Mouse (Mus musculus): ENCODE results near the gene Ifna15. TPM values are rescaled to one million over a fixed set of nuclear protein-coding genes. Genes with fewer than 3 reads are reported as not detected.

Gene Ifna15
- polyA plus RNA-seq, 1 experiment from 2014 or later = not detected

DNA sequence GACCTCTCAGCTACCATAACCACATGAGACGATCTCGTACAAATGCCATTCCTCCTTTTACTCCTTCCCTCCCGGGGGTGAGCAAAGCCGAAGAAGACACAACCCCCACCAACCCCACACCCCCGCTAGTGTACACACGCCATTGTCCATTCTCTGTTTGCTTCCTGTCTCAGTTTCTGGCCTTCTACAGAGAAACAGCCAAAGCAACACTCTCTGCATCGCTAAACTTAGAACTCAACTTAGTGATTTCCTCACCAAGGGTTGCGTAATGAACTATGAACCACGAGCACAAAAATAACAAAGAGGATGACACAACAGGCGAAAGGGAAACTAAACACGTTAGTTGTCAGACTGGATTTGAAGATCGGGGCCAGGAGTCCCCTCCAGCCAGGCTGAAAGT lies 20.7 kb downstream of the Ifna15 start:
- Histone ChIP-seq H3K4me1 (ENCODE audit: control insufficient read depth, insufficient read depth, low read length) (no peaks in the 10 kb centered on the region), H3K9me3 (replicated peaks; ENCODE audit: control insufficient read depth, low read length) (no peaks in the 10 kb centered on the region), H3K27me3 (ENCODE audit: control insufficient read depth, insufficient read depth, low read length) (no peaks in the 10 kb centered on the region), H3K36me3 (ENCODE audit: control insufficient read depth, insufficient read depth, low read length) (no peaks in the 10 kb centered on the region), H3K4me2 (no peak overlapping the region), H3K27ac (ENCODE audit: low read depth, low read length) (no peak overlapping the region), H3K4me3 (ENCODE audit: low read depth, low read length) (no peak overlapping the region), H3K9ac (ENCODE audit: low read depth, low read length) (no peak overlapping the region)
- WGBS (ENCODE audit: insufficient replicate concordance) = 61% methylated on average over 12 of the region's 12 CpGs
- no peak; the same call in 1 of the 2 replicates for ATAC-seq (replicated peaks; ENCODE audit: insufficient number of reproducible peaks, low FRiP score, low TSS enrichment)

DNA sequence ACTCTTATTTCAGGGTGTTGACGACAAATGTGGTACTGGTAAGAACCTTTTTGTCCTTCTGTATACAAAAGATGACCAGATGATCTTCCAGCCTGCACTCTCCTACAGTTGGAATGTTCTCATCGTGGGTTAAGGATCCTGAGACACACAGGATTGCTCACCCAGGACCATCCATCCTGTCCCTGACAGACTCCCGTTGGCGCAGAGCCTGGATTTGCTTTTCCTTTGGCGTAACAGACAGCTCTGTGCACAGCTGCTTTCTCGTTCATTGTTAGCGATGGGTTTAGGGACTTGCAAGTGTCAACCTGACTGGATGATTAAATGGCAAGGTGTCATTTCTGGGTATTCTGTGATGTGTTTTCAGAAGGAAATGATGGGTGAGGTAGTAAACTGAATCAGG lies 21.4 kb downstream of the Ifna15 start:
- WGBS (ENCODE audit: insufficient replicate concordance) = 71% methylated on average over 7 of the region's 7 CpGs
- H3K36me3 ChIP-seq (ENCODE audit: control insufficient read depth, insufficient read depth, low read length) = no peaks in the 10 kb centered on the region
- no peak overlapping the region for H3K4me2 ChIP-seq
- no peak for ATAC-seq (replicated peaks; ENCODE audit: insufficient number of reproducible peaks, low FRiP score, low TSS enrichment)
- no peaks in the 10 kb centered on the region for H3K9me3 ChIP-seq (replicated peaks; ENCODE audit: control insufficient read depth, low read length)
- H3K27me3 ChIP-seq (ENCODE audit: control insufficient read depth, insufficient read depth, low read length) = no peaks in the 10 kb centered on the region
- H3K9ac ChIP-seq (ENCODE audit: low read depth, low read length) = no peak overlapping the region
- H3K4me3 ChIP-seq (ENCODE audit: low read depth, low read length) = no peak overlapping the region
- H3K27ac ChIP-seq (ENCODE audit: low read depth, low read length) = no peak overlapping the region
- H3K4me1 ChIP-seq (ENCODE audit: control insufficient read depth, insufficient read depth, low read length) = no peaks in the 10 kb centered on the region

DNA sequence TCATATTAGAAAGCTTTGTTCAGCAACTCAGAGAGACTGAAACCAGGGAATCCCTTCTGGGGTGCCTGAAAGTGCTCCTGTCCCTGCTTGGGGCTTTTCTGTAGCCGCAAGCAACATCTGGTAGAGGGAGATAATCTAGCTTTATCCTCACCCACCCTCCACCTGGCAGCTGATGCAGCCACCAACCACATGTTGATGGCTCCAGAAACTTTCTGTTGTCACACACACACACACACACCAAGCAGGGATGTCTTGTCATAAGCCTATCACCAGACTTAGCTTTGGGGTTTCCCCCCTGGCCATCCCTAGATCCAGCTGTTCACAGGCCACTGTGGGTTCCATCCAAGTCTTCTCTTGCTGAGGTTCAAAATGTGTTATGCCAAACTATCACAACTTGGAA lies 22.3 kb downstream of the Ifna15 start:
- Histone ChIP-seq H3K9me3 (replicated peaks; ENCODE audit: control insufficient read depth, low read length) (no peaks in the 10 kb centered on the region), H3K4me1 (ENCODE audit: control insufficient read depth, insufficient read depth, low read length) (no peaks in the 10 kb centered on the region), H3K4me2 (no peak overlapping the region), H3K27me3 (ENCODE audit: control insufficient read depth, insufficient read depth, low read length) (no peaks in the 10 kb centered on the region), H3K36me3 (ENCODE audit: control insufficient read depth, insufficient read depth, low read length) (no peaks in the 10 kb centered on the region), H3K4me3 (ENCODE audit: low read depth, low read length) (no peak overlapping the region), H3K27ac (ENCODE audit: low read depth, low read length) (no peak overlapping the region), H3K9ac (ENCODE audit: low read depth, low read length) (no peak overlapping the region)
- ATAC-seq (replicated peaks; ENCODE audit: insufficient number of reproducible peaks, low FRiP score, low TSS enrichment) = no peak
- WGBS (ENCODE audit: insufficient replicate concordance) = 67% methylated on average over 1 of the region's 1 CpGs

DNA sequence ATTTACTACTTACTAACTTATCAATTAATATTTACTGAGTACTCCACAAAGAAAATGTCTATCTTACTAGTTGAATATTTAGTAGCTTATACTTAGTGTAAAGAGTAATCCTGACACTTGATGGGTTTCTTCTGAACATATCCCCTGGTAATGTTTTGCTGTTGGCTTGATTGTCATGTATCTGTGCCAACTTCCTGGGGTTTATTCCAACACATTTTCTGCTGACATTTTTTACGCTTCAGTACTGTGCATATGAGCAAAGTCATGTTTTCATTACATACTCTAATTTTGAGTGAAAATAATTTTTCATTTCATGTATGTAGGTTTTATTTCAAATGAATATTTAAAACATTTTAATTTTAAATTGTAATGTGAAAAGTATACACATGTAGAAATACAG lies 23.1 kb downstream of the Ifna15 start:
- no peak for ATAC-seq (replicated peaks; ENCODE audit: insufficient number of reproducible peaks, low FRiP score, low TSS enrichment)
- H3K4me2 ChIP-seq = no peak overlapping the region
- no peaks in the 10 kb centered on the region for H3K36me3 ChIP-seq (ENCODE audit: control insufficient read depth, insufficient read depth, low read length)
- H3K4me1 ChIP-seq (ENCODE audit: control insufficient read depth, insufficient read depth, low read length) = no peaks in the 10 kb centered on the region
- no peaks in the 10 kb centered on the region for H3K9me3 ChIP-seq (replicated peaks; ENCODE audit: control insufficient read depth, low read length)
- no peaks in the 10 kb centered on the region for H3K27me3 ChIP-seq (ENCODE audit: control insufficient read depth, insufficient read depth, low read length)
- H3K4me3 ChIP-seq (ENCODE audit: low read depth, low read length) = no peak overlapping the region
- 80% methylated on average over 1 of the region's 1 CpGs for WGBS (ENCODE audit: insufficient replicate concordance)
- H3K27ac ChIP-seq (ENCODE audit: low read depth, low read length) = no peak overlapping the region
- no peak overlapping the region for H3K9ac ChIP-seq (ENCODE audit: low read depth, low read length)

GRCm38 (mm10) chr4:88533499-88533898 lies 24.5 kb downstream of the Ifna15 start:
- H3K9me3 ChIP-seq (replicated peaks; ENCODE audit: control insufficient read depth, low read length) = no peaks in the 10 kb centered on the region
- H3K27me3 ChIP-seq (ENCODE audit: control insufficient read depth, insufficient read depth, low read length) = no peaks in the 10 kb centered on the region
- H3K9ac ChIP-seq (ENCODE audit: low read depth, low read length) = no peak overlapping the region
- no peaks in the 10 kb centered on the region for H3K4me1 ChIP-seq (ENCODE audit: control insufficient read depth, insufficient read depth, low read length)
- 87% methylated on average over 2 of the region's 2 CpGs for WGBS (ENCODE audit: insufficient replicate concordance)
- no peak overlapping the region for H3K4me2 ChIP-seq
- ATAC-seq (replicated peaks; ENCODE audit: insufficient number of reproducible peaks, low FRiP score, low TSS enrichment) = no peak
- H3K4me3 ChIP-seq (ENCODE audit: low read depth, low read length) = no peak overlapping the region
- no peaks in the 10 kb centered on the region for H3K36me3 ChIP-seq (ENCODE audit: control insufficient read depth, insufficient read depth, low read length)
- no peak overlapping the region for H3K27ac ChIP-seq (ENCODE audit: low read depth, low read length)

DNA sequence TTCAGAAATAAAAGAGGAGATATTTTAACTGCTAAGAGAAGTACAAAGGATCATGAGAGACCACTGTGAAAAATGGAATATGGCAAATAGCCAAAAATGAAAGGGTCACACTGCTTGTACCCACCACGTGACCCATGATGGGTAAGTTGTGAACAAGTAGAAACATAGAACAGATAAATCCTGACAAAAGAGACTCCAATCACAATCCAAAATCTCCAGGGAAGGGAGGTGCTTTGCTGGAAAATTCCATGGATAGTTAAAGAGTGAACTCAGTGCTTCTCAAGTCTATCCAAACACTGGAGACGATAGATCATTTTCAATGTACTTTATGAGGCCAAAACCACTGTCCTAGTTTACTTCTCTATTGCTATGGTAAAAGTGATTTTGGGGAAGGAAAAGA lies 27.2 kb downstream of the Ifna15 start:
- no peak overlapping the region for H3K9ac ChIP-seq (ENCODE audit: low read depth, low read length)

DNA sequence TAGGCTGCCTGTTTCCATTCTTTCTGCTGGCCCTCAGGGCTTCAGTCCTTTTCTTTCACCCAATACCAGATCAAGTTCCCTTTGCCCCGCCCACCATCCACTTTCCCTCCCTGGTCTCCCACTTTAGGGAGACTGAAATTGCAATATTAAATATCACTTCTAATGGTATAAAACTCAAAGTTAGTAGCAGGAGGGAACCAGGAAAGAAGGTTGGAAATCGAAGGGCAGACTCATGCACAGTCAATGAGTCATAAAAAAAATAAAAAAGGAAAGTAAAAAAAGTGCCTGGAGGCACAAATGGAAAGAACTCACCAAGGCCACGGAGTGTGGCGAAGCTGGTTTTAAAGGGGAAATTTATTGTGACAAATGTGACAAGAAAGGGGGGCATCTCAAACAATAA lies 27.8 kb downstream of the Ifna15 start:
- 65% methylated on average over 4 of the region's 4 CpGs for WGBS (ENCODE audit: insufficient replicate concordance)
- Histone ChIP-seq H3K9me3 (replicated peaks; ENCODE audit: control insufficient read depth, low read length) (no peaks in the 10 kb centered on the region), H3K4me1 (ENCODE audit: control insufficient read depth, insufficient read depth, low read length) (no peaks in the 10 kb centered on the region), H3K27me3 (ENCODE audit: control insufficient read depth, insufficient read depth, low read length) (no peaks in the 10 kb centered on the region), H3K4me2 (no peak overlapping the region), H3K27ac (ENCODE audit: low read depth, low read length) (no peak overlapping the region), H3K9ac (ENCODE audit: low read depth, low read length) (no peak overlapping the region), H3K36me3 (ENCODE audit: control insufficient read depth, insufficient read depth, low read length) (no peaks in the 10 kb centered on the region), H3K4me3 (ENCODE audit: low read depth, low read length) (no peak overlapping the region)
- ATAC-seq (replicated peaks; ENCODE audit: insufficient number of reproducible peaks, low FRiP score, low TSS enrichment) = no peak

More for the DNA sequence above, 27.2 kb downstream of the Ifna15 start:
- ATAC-seq (replicated peaks; ENCODE audit: insufficient number of reproducible peaks, low FRiP score, low TSS enrichment) = no peak
- Histone ChIP-seq H3K27me3 (ENCODE audit: control insufficient read depth, insufficient read depth, low read length) (no peaks in the 10 kb centered on the region), H3K4me3 (ENCODE audit: low read depth, low read length) (no peak overlapping the region), H3K4me1 (ENCODE audit: control insufficient read depth, insufficient read depth, low read length) (no peaks in the 10 kb centered on the region), H3K27ac (ENCODE audit: low read depth, low read length) (no peak overlapping the region), H3K36me3 (ENCODE audit: control insufficient read depth, insufficient read depth, low read length) (no peaks in the 10 kb centered on the region), H3K9me3 (replicated peaks; ENCODE audit: control insufficient read depth, low read length) (no peaks in the 10 kb centered on the region), H3K4me2 (no peak overlapping the region)
- 71% methylated on average over 2 of the region's 2 CpGs for WGBS (ENCODE audit: insufficient replicate concordance)

DNA sequence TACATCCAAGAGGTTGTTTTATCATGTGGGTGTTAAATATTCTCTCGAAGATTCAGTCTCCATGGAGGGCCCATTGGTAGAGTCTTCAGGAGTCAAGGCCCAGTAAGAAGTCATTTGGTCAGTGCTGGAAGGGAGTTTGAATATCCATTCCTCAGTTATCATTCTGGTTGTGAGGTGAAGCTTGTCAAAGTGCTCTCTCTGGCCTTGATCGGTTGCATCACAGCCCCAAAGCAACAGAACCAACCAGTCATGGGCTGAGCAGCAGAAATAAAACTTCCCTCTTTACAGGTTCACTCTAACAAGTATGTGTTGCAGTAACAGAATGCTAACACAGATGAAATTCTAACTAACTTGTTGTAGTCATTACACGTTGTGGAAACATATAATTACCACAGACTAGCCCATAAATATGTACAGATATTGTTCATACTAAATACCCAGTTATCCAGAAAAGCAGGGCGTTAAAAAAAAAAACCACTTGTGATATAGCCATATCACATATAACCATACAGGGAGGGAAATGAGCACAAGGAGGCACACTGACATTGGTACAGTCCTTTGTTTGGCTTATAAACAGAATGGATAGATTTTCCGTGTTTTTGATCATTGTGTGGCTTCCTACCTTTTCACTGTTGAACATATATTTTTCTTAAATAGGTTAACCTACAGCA lies 31.5 kb downstream of the Ifna15 start:
- ATAC-seq (replicated peaks; ENCODE audit: insufficient number of reproducible peaks, low FRiP score, low TSS enrichment) = no peak
- no peak overlapping the region for H3K4me3 ChIP-seq (ENCODE audit: low read depth, low read length)
- no peaks in the 10 kb centered on the region for H3K27me3 ChIP-seq (ENCODE audit: control insufficient read depth, insufficient read depth, low read length)
- H3K9me3 ChIP-seq (replicated peaks; ENCODE audit: control insufficient read depth, low read length) = no peaks in the 10 kb centered on the region
- H3K9ac ChIP-seq (ENCODE audit: low read depth, low read length) = no peak overlapping the region
- H3K27ac ChIP-seq (ENCODE audit: low read depth, low read length) = no peak overlapping the region
- no peaks in the 10 kb centered on the region for H3K4me1 ChIP-seq (ENCODE audit: control insufficient read depth, insufficient read depth, low read length)
- WGBS (ENCODE audit: insufficient replicate concordance) = 77% methylated on average over 5 of the region's 5 CpGs
- no peak overlapping the region for H3K4me2 ChIP-seq
- no peaks in the 10 kb centered on the region for H3K36me3 ChIP-seq (ENCODE audit: control insufficient read depth, insufficient read depth, low read length)

GRCm38 (mm10) chr4:88525393-88525792 lies 32.7 kb downstream of the Ifna15 start:
- 73% methylated on average over 3 of the region's 3 CpGs for WGBS (ENCODE audit: insufficient replicate concordance)
- no peaks in the 10 kb centered on the region for H3K9me3 ChIP-seq (replicated peaks; ENCODE audit: control insufficient read depth, low read length)
- no peak overlapping the region for H3K9ac ChIP-seq (ENCODE audit: low read depth, low read length)
- no peak overlapping the region for H3K4me2 ChIP-seq
- no peak for ATAC-seq (replicated peaks; ENCODE audit: insufficient number of reproducible peaks, low FRiP score, low TSS enrichment)
- no peaks in the 10 kb centered on the region for H3K27me3 ChIP-seq (ENCODE audit: control insufficient read depth, insufficient read depth, low read length)
- no peak overlapping the region for H3K27ac ChIP-seq (ENCODE audit: low read depth, low read length)
- H3K36me3 ChIP-seq (ENCODE audit: control insufficient read depth, insufficient read depth, low read length) = no peaks in the 10 kb centered on the region
- H3K4me3 ChIP-seq (ENCODE audit: low read depth, low read length) = no peak overlapping the region
- H3K4me1 ChIP-seq (ENCODE audit: control insufficient read depth, insufficient read depth, low read length) = no peaks in the 10 kb centered on the region
